Mouse (Mus musculus) bone marrow, adult 2 months (tissue): ENCODE measurements around the gene Crybg3. TPM values are rescaled to one million over a fixed set of nuclear protein-coding genes. Genes with fewer than 3 reads are reported as not detected.

Experiments
- H3K27ac ChIP-seq: fragments of 200-500 bp; 2 replicates; pipeline ENCODE4 v1.5.1; 2012; ENCODE audit warnings: low read depth, mild to moderate bottlenecking, control low read depth, inconsistent platforms, low read length; ENCODE audit not compliant: control insufficient read depth, poor library complexity, insufficient read depth
- H3K4me1 ChIP-seq: fragments of 200-500 bp; 2 replicates; pipeline ENCODE4 v1.6.1; 2011; ENCODE audit warnings: low read length; ENCODE audit not compliant: control insufficient read depth, insufficient read depth
- H3K4me3 ChIP-seq: fragments of 200-500 bp; replicated peaks from 2 replicates; pipeline ENCODE3; 2011; ENCODE audit warnings: mild to moderate bottlenecking, low read depth, low read length, control low read depth; ENCODE audit not compliant: control insufficient read depth
- CTCF ChIP-seq: fragments of 200-500 bp; IDR thresholded peaks from 2 replicates; pipeline ENCODE4 v1.5.1; 2011; ENCODE audit warnings: low read length, control low read depth; ENCODE audit not compliant: control insufficient read depth, insufficient read depth
- POLR2A ChIP-seq: fragments of 200-500 bp; IDR thresholded peaks from 2 replicates; pipeline ENCODE4 v1.6.1; 2011; ENCODE audit warnings: low read depth, mild to moderate bottlenecking, control low read depth, low read length, borderline replicate concordance; ENCODE audit not compliant: control insufficient read depth
- WGBS: fragments of 180-500 bp; shearing (Covaris S2); methylation state at CpG from one replicate; pipeline ENCODE4 v1.1.7; 2018; 5-methylcytosine and 5-hydroxymethylcytosine counted together
- polyA plus RNA-seq: library from polyadenylated mRNA; stranded (reverse); fragments of >200 nt; gene quantifications from 2 replicates; pipeline ENCODE4 v1.2.4, GENCODE M21; 2011; ENCODE audit warnings: low replicate concordance; ENCODE audit not compliant: missing spikeins, insufficient read depth, insufficient read length

The Crybg3 gene
- polyA plus RNA-seq, 1 experiment, result 6.1 TPM

GRCm38 (mm10) chr16:59551507-59551906 is 49.3 kb downstream of the Crybg3 start:
- Histone ChIP-seq H3K27ac (no peak overlapping the region), H3K4me3 (no peak overlapping the region), H3K4me1 (no peaks in the 10 kb centered on the region)
- WGBS, result 83% methylated on average over 5 of the region's 5 CpGs
- TF ChIP-seq CTCF (no peak), POLR2A (no peak)

- no peak for TF ChIP-seq CTCF
- no peak for TF ChIP-seq POLR2A
- no peaks in the 10 kb centered on the region for H3K4me1 ChIP-seq
- no peak overlapping the region for H3K27ac ChIP-seq
- WGBS, result 79% methylated on average over 15 of the region's 15 CpGs
- no peak overlapping the region for H3K4me3 ChIP-seq
Observed at GRCm38 (mm10) chr16:59549631-59550030, 51.1 kb downstream of the Crybg3 start.

GRCm38 (mm10) chr16:59548582-59548947 is 52.2 kb downstream of the Crybg3 start:
- Histone ChIP-seq H3K27ac (no peak overlapping the region), H3K4me3 (no peak overlapping the region), H3K4me1 (no peaks in the 10 kb centered on the region)
- no peak for TF ChIP-seq POLR2A
- no peak for TF ChIP-seq CTCF
- WGBS, result 96% methylated on average over 4 of the region's 4 CpGs

GRCm38 (mm10) chr16:59547887-59548581 is 52.7 kb downstream of the Crybg3 start:
- Histone ChIP-seq H3K4me1 (no peaks in the 10 kb centered on the region), H3K27ac (no peak overlapping the region), H3K4me3 (no peak overlapping the region)
- 78% methylated on average over 14 of the region's 14 CpGs for WGBS
- TF ChIP-seq POLR2A, result no peak
- no peak for TF ChIP-seq CTCF

GRCm38 (mm10) chr16:59547466-59547865 is 53.3 kb downstream of the Crybg3 start:
- H3K4me3 ChIP-seq, result no peak overlapping the region
- TF ChIP-seq CTCF, result no peak
- TF ChIP-seq POLR2A, result no peak
- WGBS, result 80% methylated on average over 4 of the region's 4 CpGs
- no peak overlapping the region for H3K27ac ChIP-seq
- no peaks in the 10 kb centered on the region for H3K4me1 ChIP-seq

- Histone ChIP-seq H3K27ac (no peak overlapping the region), H3K4me1 (no peaks in the 10 kb centered on the region), H3K4me3 (no peak overlapping the region)
- TF ChIP-seq CTCF (no peak), POLR2A (no peak)
- 84% methylated on average over 2 of the region's 2 CpGs for WGBS
Observed at GRCm38 (mm10) chr16:59545360-59545759, 55.4 kb downstream of the Crybg3 start.

- WGBS, result 92% methylated on average over 4 of the region's 4 CpGs
- Histone ChIP-seq H3K4me3 (no peak overlapping the region), H3K27ac (no peak overlapping the region), H3K4me1 (no peaks in the 10 kb centered on the region)
- TF ChIP-seq POLR2A (no peak), CTCF (no peak)
Observed at GRCm38 (mm10) chr16:59541382-59541781, 59.4 kb downstream of the Crybg3 start.

GRCm38 (mm10) chr16:59540944-59541343 is 59.8 kb downstream of the Crybg3 start:
- 79% methylated on average over 3 of the region's 3 CpGs for WGBS
- TF ChIP-seq CTCF (no peak), POLR2A (no peak)
- H3K4me1 ChIP-seq, result no peaks in the 10 kb centered on the region
- no peak overlapping the region for H3K4me3 ChIP-seq
- no peak overlapping the region for H3K27ac ChIP-seq

GRCm38 (mm10) chr16:59535673-59536072 is 65.1 kb downstream of the Crybg3 start:
- Histone ChIP-seq H3K4me3 (no peak overlapping the region), H3K27ac (no peak overlapping the region), H3K4me1 (no peaks in the 10 kb centered on the region)
- 82% methylated on average over 5 of the region's 5 CpGs for WGBS
- no peak for TF ChIP-seq POLR2A
- no peak for TF ChIP-seq CTCF
